Mouse (Mus musculus): ENCODE results near the gene Nupr1.

Gene Nupr1

GRCm38 (mm10) chr7:126601896-126602295 is 28.8 kb downstream of the Nupr1 start:
- in situ Hi-C loops (cut with MboI, MseI) = no loop called here

- in situ Hi-C loops (cut with MboI, MseI) = no loop called here
These were observed 31.7 kb downstream of the Nupr1 start for GRCm38 (mm10) chr7:126598919-126599318.

- in situ Hi-C loops (cut with MboI, MseI) = no loop called here
These were observed 34.2 kb downstream of the Nupr1 start for GRCm38 (mm10) chr7:126596414-126596813.

- in situ Hi-C loops (cut with MboI, MseI) = no loop called here
These were observed 34.8 kb downstream of the Nupr1 start for GRCm38 (mm10) chr7:126595890-126596289.

- in situ Hi-C loops (cut with MboI, MseI) = no loop called here
These were observed 35.6 kb downstream of the Nupr1 start, which contains the start of gene Il27 for GRCm38 (mm10) chr7:126594862-126595561. TSS of gene Il27 (minus strand) at chr7:126594941.

GRCm38 (mm10) chr7:126587779-126588178 is 42.9 kb downstream of the Nupr1 start:
- in situ Hi-C loops (cut with MboI, MseI) = no loop called here

- in situ Hi-C loops (cut with MboI, MseI) = no loop called here
These were observed 43.8 kb downstream of the Nupr1 start for GRCm38 (mm10) chr7:126586839-126587238.

GRCm38 (mm10) chr7:126585717-126586116 is 44.9 kb downstream of the Nupr1 start, which contains the start of gene Cln3:
TSS of gene Cln3 (minus strand) at chr7:126585817.
- in situ Hi-C loops (cut with MboI, MseI) = no loop called here

- in situ Hi-C loops (cut with MboI, MseI) = no loop called here
These were observed 46.1 kb downstream of the Nupr1 start, which contains the start of gene Apobr for GRCm38 (mm10) chr7:126584506-126584977. TSS of gene Apobr (plus strand) at chr7:126584942.

- in situ Hi-C loops (cut with MboI, MseI) = no loop called here
These were observed 46.9 kb downstream of the Nupr1 start for GRCm38 (mm10) chr7:126583761-126584160.

GRCm38 (mm10) chr7:126583251-126583709 is 47.4 kb downstream of the Nupr1 start:
- in situ Hi-C loops (cut with MboI, MseI) = no loop called here

- in situ Hi-C loops (cut with MboI, MseI) = no loop called here
These were observed 47.9 kb downstream of the Nupr1 start for GRCm38 (mm10) chr7:126582759-126583158.

- in situ Hi-C loops (cut with MboI, MseI) = no loop called here
These were observed 49.0 kb downstream of the Nupr1 start for GRCm38 (mm10) chr7:126581661-126582060.

- in situ Hi-C loops (cut with MboI, MseI) = loop anchor here (5.0 kb wide), 1 partner anchor 58 kb away; no protein-coding TSS in a partner anchor
These were observed 51.5 kb downstream of the Nupr1 start for GRCm38 (mm10) chr7:126579172-126579571.

GRCm38 (mm10) chr7:126576946-126577345 is 53.7 kb downstream of the Nupr1 start:
- in situ Hi-C loops (cut with MboI, MseI) = loop anchor here (5.0 kb wide), 1 partner anchor 60 kb away; no protein-coding TSS in a partner anchor

All from T-helper 1 cell (primary cell).